Mouse (Mus musculus) gastrocnemius, adult 8-10 months (tissue): ENCODE measurements at regions not wholly inside any gene's neighbourhood (a gene's known extent, or its start where the extent isn't known, plus 50 kb on each side); places are given as distances from the start of the nearest gene placed in this dataset.

ENCODE experiments used
- DNase-seq, 2 experiments: peaks; one replicate each; pipeline ENCODE4 v3.0.0; 2022; ENCODE audit warnings: low spot score in 2 of 2

DNA sequence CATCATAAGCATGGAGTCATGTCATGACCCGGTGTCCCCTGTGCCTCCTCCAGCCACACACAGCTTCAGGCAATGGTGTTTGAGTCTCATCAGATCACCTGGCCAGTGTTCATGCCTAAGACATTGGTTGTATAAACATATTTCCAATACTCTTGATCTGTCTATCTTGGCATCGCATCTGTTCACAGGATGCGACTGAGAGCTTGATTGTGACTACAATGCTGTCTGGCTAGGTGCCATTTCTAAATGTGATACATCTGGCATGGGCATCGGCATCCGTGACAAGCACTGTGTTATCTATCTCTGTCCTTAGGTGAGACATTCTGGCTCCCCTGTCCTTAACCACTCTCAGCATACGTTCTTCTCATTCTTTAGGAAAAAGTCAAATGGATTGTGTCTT lies 102.3 kb upstream of the Fut8 start:
- no peak for DNase-seq

DNA sequence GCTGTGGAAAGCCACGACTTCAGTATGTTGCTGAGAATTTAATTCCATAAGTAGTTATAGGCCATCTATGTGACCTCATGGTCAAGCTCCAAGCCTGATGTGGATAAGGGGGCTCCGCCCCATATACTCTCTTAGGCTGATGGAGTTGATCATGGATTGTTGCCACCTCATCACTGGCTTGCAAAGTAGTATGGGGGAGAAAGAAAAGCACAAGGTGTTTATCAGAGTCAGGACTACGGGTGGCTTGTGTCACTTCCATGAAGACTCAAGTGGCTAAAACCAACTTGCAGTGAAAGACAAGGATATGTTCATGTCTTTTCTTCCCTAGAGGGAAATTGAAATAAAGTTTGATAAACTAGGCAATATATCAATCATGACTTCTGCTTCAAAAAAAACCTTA lies 102.9 kb upstream of the Fut8 start:
- DNase-seq = no peak

DNA sequence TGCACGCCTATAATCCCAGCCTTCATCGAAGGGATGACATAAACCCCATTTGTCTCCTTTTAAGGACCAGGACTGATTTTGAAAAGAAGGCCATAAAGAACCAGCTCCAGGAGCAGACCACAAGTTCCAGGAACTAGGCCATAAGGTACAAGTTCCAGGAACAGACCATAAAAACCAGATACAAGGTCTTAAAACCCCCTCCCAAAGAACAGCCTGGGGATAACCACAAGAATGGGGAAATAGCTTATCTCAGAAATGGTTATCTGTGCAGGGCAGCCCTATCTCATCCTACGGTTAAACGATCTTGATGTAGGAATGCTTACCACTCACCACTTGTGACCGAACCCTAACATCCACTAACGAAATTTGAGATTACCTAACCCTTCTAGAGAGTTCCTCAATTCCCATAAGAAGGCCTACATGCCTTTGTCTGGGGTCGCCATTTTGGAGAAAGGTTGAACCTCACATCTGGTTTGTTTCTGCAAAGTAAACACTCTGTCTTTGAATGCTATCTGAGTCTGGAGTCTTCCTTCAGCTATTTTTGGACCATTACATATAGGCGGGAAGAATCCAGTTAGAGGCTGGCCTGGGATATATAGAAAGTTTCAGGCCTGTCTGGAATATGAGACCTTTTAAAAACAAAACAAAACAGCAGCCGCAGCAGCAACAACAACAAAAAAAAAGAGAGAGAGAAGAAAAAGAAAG lies 103.5 kb upstream of the Fut8 start:
- DNase-seq = no peak

DNA sequence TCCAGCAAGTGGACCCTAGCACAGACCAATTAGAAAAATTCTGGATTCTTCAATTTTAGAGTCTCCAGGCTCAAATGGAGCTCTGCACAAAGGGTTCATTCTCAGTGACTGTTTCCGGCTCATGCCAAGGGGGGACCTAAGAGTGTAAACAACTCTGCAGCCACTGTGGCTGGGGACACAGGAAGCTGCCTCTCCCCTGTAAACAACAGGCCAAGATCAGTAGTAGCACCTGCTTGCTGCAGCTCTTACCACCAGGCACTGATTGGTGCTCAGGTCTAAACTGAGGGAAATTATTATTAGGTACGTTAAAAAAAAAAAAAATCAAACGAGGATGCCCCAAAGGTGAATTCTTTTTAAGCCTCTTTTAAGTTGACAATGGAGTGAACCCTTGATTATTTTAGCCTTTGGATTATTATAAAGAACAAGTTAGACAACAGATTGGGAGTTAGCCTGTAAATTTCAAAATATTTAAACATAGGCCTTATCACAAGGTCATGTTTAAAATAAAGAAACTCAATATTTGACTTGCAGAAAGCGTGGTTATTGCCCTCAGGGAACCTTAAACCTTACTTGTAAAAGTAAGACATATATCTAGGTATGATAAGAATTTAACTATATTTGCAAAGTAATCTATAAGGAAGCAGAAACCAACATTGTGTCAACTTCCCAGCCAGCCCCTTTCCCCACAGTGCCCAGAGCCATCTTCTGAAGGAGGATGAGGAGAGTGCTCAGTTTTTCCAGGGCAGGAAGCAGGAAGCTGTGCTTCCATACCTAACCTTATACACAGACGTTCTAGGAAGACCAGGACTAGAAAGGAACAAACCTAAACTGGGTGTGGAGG lies 104.2 kb upstream of the Fut8 start:
- no peak for DNase-seq

DNA sequence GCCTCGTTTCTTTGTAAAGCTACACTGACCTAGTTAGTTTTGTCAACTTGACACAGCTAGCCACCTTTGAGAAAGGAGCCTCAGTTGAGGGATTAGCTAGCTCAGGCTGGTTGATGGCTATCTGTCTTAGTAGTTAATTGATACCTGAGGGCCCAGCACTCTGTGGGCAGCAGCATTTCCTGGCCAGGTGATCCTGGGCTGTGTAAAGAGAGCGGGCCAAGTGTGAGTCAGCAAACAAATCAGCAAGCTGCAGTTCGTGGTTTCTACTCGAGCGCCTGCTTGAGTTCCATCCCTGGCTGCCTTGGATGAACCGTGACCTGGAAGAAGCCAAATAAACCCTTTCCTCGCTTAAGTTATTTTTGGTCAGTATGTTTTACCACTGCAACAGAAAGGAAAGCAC lies 106.6 kb upstream of the Fut8 start:
- DNase-seq = no peak

DNA sequence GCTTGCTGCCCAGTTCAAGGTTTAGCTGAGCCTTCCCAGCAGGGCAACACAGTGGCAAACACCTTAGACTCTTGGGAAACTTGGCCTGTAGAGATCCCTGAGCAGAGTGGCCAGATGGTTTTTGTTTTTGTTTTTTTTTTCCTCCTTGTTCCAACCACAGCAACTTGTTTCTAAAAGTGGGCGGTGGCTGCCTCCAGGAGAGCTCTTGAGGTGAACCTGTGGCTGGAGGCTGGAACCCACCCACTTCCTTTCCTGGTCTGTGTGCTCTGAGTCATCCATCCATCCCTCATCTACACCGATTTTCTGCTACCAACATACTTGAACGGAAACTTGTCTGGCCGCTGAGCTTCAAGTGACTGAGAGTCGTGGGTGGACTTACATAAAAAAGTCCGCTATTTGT lies 107.4 kb upstream of the Fut8 start:
- no peak for DNase-seq

DNA sequence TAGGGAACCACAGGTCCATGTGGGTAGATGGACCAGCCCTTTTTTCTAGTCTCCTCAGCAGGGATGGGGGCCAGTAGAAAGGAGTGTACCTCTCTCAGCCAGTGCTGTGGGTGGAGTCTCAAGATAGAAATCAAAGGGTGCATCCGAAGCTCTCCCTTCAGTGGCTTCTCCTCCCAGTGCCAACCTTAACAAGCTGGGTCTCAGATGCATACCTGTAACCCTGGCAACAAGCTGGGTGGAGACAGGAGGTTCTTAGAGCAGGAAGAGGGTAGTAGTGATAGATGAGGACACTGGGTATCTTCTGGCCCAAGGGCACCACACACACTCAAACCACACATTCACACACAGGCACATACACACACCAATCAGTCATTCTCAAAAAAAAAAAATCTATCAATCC lies 113.7 kb upstream of the Fut8 start:
- DNase-seq = no peak

DNA sequence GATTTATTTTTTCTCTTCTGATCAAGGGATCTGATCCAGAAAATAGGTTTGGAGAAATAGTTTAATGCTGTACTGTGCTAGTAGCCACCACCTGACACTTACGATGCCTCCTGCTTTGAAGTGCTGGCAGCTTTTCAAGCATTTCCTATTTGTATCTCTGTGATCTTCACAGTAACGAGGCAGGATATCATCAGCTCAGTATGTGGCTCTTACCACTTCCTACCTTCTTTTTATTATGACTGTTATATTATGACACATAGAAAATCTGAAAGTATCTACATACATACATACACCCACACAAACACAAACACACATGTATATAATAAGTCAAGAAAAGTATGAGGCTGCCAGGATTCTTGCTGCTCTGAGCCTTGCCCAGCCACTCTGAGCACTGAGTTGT lies 124.4 kb upstream of the Fut8 start:
- DNase-seq = no peak

DNA sequence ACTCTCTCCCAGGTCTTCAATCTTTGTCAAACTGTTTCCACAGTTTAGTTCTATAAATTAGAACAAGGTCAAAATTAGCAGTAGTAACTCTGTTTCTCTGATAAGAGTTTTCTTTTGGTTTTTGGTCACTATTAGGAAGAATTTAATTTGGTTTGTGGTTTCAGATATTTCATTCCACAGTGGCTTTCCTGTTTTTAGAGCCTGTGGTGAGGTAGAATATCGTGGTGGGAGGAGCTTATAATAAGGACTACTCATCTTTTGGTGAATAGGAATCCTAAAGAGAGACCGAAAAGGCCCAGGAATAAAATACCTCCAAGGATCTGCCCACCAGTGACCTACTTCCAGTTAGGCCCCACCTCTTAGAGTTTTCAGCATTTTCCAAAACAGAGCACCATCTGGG lies 125.8 kb upstream of the Fut8 start:
- no peak for DNase-seq

DNA sequence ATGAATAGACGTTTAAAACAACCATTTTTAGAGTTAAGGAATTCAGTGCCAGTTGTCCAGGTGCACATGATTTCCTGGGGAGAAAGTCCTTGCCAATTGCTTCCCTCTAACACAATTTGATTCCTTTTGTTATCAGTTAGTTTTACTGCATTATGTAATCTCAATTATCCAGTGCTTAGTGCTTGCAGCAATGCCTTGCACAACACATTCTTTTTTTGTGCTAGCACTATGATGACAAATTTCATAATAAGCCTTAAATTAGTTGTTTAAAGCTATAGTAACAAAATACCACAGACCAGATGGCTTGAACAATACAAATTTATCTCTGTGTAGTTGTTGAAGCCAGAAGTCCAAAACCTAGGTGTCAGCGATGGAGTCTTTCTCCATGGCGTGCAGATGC lies 130.7 kb upstream of the Fut8 start:
- no peak for DNase-seq

DNA sequence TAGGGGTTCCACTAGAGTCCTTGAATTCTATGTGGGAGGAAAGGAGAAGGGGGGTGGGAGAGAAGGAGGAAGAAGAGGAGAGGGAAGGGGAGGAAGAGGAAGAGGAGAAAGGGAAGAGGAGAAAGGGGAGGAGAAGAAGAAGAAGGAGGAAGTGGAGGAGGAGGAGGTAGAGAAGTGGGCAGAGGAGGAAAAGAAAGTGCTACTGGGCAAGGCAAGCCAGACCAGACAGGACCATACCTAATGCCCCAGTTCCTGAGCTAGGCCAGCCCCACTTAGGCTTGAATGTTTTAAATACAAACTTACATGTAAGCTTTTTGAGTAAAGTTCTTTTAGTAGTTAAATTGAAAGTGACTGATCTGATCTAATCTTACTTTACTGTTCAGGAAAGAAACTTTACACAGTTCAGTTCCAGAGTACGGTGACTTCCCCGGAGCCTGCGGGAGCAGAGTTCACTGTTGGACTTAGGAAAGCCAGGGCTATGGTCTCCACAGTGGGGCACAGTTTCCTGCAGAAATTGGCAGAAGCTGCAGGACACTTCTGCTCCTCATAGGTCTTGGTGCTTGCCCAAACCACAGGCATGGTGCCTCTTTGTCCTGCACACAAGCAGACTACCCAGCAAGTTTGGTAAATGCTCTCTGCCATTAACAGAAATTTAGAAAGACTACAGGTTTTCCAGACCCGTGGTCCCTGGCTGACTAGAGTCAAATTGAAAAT lies 131.9 kb upstream of the Fut8 start:
- DNase-seq = no peak

DNA sequence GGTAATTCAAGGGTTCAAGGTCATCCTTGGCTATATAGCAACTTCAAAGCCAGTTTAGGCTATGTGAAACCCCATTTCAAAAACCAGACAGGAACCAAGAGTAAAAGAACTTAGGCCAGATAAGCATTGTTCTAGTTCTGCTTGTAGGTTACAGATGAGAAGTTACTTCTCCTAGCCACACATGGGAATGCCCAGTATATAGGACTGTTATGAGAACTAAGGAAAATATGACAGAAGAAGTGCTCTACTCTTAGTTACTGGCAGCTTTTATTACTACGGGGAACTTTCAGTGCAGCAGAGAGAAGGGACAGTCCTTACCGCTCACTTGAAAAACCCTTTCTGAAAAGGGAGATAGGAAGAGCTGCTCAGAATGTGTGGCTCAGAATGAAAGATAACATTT lies 137.4 kb upstream of the Fut8 start:
- no peak for DNase-seq

DNA sequence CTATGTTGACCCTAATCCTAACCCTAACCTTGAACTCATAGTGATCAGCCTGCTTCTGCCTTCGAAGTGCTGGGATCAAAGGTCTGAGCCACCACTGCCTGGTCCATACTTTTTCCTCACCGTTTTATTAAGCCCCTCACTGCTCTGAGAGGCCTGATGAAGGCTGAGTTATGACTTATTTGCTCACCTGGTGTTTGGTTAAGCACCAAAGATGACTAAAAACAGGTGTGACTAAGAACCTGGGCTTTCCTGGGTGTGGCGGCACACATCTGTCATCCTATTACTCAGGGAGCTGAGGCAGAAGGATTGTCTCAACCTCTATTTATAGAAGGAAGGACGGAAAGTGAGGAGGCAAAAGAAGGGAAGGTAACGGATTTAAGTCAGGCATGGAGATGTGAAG lies 137.5 kb upstream of the Max start:
- no peak for DNase-seq

DNA sequence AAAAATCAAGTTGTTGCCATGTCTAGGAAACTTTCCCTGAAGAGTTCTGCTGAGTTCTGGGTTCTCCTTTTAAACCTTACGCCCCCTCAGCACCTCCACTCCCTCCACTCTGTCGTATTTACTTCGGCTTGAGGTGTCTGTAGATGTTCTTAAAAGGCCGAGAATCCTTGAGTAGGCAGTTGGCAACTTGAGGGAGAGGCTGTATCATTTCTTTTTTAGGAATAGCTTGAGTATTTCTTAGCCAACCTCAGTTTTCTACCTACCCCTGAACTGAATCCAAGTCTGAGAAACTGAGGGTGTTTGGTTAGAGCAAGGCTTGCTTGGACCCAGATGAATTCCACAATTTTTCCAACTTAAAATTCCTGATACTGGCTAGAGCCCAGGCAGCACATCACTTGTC lies 136.8 kb upstream of the Max start:
- no peak for DNase-seq

DNA sequence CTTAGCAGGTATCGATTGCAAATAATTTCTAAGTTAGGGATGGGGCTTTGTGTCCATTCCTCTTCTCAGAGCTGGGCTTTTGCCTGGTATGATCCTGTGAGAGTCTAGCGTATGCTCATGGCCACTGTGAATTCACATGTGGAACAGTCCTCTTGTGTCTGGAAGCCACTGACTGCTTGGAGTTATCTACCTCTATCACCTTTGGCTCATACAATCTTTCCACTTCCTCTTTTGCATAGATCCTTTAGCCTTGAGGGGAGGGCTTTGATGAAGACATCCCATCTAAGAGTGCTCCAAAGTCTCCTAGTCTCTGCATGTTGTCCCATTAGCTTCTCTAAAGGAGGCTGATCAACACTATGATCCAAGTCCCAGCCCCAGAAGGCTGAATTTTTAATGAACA lies 135.8 kb upstream of the Max start:
- no peak for DNase-seq

DNA sequence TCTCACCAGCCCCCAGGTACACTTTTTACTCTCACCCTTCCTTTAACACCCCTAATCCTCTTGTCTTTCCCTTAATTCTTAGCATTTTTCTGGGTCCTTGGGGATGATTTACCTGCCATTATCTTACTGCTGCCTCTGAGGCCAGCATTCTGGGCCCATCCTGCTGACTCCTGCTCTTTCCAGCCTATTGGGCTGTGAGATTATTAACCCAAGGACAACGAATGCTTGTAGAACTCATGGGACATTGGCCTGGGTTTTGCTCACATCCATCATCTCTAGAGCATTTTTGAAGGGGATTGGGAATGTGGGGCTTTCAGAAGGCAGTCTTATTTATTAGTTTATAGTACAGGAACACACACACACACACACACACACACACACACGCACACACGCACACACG lies 134.5 kb upstream of the Max start:
- no peak for DNase-seq

DNA sequence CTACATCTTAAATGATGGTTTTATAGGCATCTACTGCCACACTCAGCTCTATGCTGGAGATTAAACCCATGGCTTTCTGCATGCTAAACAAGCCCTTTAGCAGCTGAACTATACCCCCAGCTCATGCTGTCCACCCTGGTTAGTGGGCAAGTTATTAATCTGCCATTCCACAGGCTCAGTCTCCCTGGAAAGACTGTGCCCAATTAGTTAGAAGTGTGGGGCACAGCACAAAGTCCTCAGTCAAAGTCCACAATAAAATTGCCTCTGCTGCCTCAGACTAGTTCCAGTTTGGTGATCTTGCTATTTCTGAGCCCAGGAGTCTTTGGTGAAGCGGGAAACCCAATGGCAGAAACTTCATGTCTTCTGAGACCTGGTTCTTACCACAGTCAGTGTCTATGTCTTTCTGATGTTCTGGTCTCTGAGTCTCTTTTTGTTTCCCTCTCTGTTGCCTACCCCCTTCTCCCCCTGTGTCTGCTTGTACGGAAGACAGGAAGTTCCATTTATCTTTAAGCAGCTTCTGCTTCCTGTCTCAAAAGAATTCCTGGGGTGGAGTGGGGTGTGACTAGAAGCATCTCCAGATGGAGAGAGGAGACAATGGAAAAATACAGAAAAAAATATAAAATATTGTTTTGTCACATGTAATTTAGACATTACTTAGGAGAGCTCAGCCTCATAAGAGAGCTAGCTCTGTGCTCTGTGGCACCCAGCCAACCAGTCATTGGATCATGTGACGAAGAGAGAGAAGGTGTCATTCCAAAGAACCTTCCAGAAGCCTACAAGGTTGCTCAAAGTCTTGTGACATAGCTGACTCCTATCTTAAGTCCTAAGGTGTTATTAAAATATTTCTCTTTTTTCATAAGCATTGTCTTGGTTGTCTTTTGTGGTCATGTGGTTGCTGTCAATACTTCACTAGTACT lies 133.3 kb upstream of the Max start:
- no peak for DNase-seq

DNA sequence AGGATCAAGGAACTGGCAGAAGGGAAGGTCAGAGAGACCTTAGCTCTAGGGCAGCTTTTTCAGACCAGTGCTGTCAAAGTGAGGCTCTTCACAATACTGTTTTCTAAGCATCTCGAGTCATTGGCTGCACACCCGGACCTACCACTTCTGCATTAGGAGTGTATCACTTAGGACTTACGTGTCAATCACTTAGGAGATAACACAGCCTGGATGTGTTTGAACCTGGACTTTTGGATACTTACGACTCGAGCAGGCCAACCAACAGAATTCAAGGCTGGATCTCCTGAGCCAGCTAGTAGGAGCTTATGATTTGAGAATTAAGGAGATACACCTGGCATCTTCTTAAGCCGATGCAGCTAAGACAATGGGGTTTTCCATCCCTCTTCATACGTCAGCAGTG lies 132.2 kb upstream of the Max start:
- DNase-seq = no peak

DNA sequence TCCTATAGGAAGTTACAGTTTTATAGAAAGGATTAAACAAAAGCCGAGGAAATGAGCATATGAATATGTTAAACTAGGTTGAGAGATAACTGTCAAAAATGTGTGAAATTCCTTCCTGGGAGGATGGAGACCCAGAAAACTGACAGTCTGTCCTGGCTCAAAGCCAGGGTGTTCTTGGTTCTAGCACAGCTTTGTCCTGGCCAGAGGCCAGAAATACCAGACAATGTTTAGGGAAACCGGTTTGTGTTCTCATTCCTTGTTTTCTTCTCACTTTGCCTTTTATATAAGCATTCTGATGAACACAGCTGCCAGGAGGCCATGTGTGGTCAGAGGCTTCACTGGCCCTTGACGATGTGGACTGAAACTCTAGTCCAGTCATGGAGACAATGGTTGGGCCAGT lies 130.7 kb upstream of the Max start:
- no peak for DNase-seq

DNA sequence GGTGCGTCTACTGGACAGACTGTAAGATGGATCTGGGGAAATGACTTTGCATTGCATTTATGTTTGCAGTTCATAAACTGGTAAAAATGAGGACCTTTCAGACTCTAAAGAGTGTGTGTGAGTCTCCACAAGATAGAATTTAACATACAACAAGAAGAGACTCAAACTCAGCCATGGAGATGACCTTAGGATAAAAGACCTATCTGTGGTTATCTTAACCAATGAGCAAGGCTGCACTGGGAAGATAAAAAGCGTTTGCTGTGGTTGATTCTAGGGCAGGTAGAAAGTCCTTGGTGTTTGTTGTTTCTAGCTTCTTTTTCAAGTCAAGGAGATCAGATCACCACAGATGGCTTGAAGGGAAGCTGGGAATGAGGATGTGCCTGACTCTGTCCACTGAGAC lies 130.1 kb upstream of the Max start:
- DNase-seq = no peak

DNA sequence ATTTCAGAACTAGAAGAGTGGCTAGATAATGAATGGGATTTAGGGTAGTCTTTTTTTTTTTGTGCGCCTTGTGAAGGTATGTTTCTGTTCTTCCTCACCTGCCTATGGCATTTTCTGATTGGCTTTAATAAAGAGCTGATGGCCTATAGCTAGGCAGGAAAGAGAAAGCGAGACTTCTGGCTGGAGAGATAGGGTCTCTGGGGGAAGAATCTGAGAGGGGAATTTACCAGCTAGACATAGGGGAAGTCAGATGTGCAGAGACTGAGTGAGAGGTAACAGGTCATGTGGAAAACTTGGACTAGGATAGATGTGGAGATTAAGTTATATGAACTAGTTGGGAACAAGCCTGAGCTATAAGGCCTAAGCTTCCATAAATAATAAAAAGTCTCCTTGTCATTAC lies 129.7 kb upstream of the Max start:
- DNase-seq = no peak

DNA sequence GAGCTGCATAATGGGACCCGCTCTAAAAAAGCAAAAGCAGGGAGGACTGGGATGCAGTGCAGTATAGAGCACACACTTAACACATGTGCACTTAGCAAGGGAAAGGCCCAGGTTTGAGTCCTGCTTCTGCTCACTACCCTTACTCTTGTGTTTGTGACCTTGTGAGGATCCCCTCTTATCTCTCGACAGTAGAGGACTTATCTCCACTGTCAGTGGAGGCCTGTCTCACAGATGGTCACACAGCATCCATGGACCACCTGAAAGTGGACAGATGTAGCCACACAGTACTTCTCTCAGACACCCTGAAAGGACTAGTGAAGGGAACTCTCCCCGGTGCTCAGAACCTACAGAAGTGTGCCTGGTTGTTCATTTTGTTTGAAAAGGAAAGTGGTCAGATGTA lies 128.5 kb upstream of the Max start:
- no peak for DNase-seq
